Mouse (Mus musculus) limb, embryonic 14.5 days (tissue): ENCODE results near the gene Creb3l2. TPM values are rescaled to one million over a fixed set of nuclear protein-coding genes. Genes with fewer than 3 reads are reported as not detected.
A peak's percentile ranks its signal among the peaks of the same experiment; 100 is the strongest.

Experiments used
- ATAC-seq: fragments of 200-750 bp; cut with Nextera tagmentation; 2 replicates; pipeline ENCODE4 v1.8.0; 2017; ENCODE audit warnings: low read depth, moderate number of reproducible peaks, moderate TSS enrichment; ENCODE audit not compliant: low FRiP score
- DNase-seq: peaks from one replicate; pipeline ENCODE4 v3.0.0-alpha.2; 2015; ENCODE audit warnings: low spot score
- H3K27ac ChIP-seq: fragments of 300-500 bp; sonication (generic); replicated peaks from 2 replicates; pipeline ENCODE4 v1.5.1; 2014; ENCODE audit warnings: low read depth, mild to moderate bottlenecking, low read length, moderate library complexity, mixed read lengths
- H3K27me3 ChIP-seq: fragments of 300-500 bp; sonication (generic); 2 replicates; pipeline ENCODE4 v1.6.1; 2014; ENCODE audit warnings: low read length, mixed read lengths; ENCODE audit not compliant: control insufficient read depth, insufficient read depth
- H3K36me3 ChIP-seq: fragments of 300-500 bp; sonication (generic); 2 replicates; pipeline ENCODE4 v1.6.1; 2014; ENCODE audit warnings: mild to moderate bottlenecking, low read length, moderate library complexity, mixed read lengths; ENCODE audit not compliant: control insufficient read depth, insufficient read depth
- H3K4me1 ChIP-seq: fragments of 300-500 bp; sonication (generic); 2 replicates; pipeline ENCODE4 v1.6.1; 2014; ENCODE audit warnings: antibody characterized with exemption, low read length, mixed read lengths; ENCODE audit not compliant: control insufficient read depth, insufficient read depth
- H3K4me2 ChIP-seq: fragments of 300-500 bp; sonication (generic); replicated peaks from 2 replicates; pipeline ENCODE4 v1.6.1; 2014; ENCODE audit warnings: low read depth, mild to moderate bottlenecking, low read length, moderate library complexity; ENCODE audit not compliant: severe bottlenecking
- H3K4me3 ChIP-seq: fragments of 300-500 bp; sonication (generic); replicated peaks from 2 replicates; pipeline ENCODE4 v1.5.1; 2014; ENCODE audit warnings: low read length
- H3K9ac ChIP-seq: fragments of 300-500 bp; sonication (generic); 2 replicates; pipeline ENCODE4 v1.6.1; 2014; ENCODE audit warnings: mild to moderate bottlenecking, low read depth, low read length, moderate library complexity; ENCODE audit not compliant: severe bottlenecking
- H3K9me3 ChIP-seq: fragments of 300-500 bp; sonication (generic); 2 replicates; pipeline ENCODE4 v1.6.1; 2016; ENCODE audit warnings: low read length; ENCODE audit not compliant: control insufficient read depth
- POLR2A ChIP-seq: fragments of 200-500 bp; IDR thresholded peaks from 2 replicates; pipeline ENCODE4 v1.8.0; 2012; ENCODE audit warnings: inconsistent platforms, mild to moderate bottlenecking, moderate library complexity, borderline replicate concordance; ENCODE audit not compliant: insufficient read depth, insufficient read length; ENCODE audit errors: extremely low read depth
- WGBS: fragments of 180-500 bp; shearing (Covaris S2); extraction: QIAGEN DNeasy Blood & Tissue Kit; methylation state at CpG from one replicate; pipeline ENCODE4 v1.1.7; 2014; 5-methylcytosine and 5-hydroxymethylcytosine counted together
- polyA plus RNA-seq, 2 experiments: library from polyadenylated mRNA; depleted of rRNA in 1 of 2; stranded (reverse) in 1 of 2; unstranded in 1 of 2; fragments of >200 nt; fragmentation: Nextera tagmentation in 1 of 2; extraction: Ambion mirVana in 1 of 2; gene quantifications; 2 replicates each; pipeline versions ENCODE4 v1.2.1 to v1.2.3; 2012 to 2014

Gene Creb3l2
- polyA plus RNA-seq, 2 experiments = 44.4 to 51.7 TPM

GRCm38 (mm10) chr6:37329376-37329775, 112.6 kb downstream of the Creb3l2 start:
- DNase-seq (no peak), ATAC-seq (no peak)
- 56% methylated on average over 3 of the region's 3 CpGs for WGBS
- no peak overlapping the region for H3K9ac ChIP-seq
- peaks cover 43% of the 10 kb centered on the region for H3K36me3 ChIP-seq
- no peak overlapping the region for H3K27ac ChIP-seq
- no peaks in the 10 kb centered on the region for H3K9me3 ChIP-seq
- TF ChIP-seq POLR2A = no peak
- H3K4me1 ChIP-seq = peaks cover 50% of the 10 kb centered on the region
- no peak overlapping the region for H3K4me2 ChIP-seq
- H3K4me3 ChIP-seq = no peak overlapping the region
- H3K27me3 ChIP-seq = no peaks in the 10 kb centered on the region

GRCm38 (mm10) chr6:37328671-37329070, 113.3 kb downstream of the Creb3l2 start:
- no peaks in the 10 kb centered on the region for H3K27me3 ChIP-seq
- H3K9ac ChIP-seq = no peak overlapping the region
- H3K36me3 ChIP-seq = peaks cover 36% of the 10 kb centered on the region
- ATAC-seq (no peak), DNase-seq (no peak)
- peaks cover 50% of the 10 kb centered on the region for H3K4me1 ChIP-seq
- TF ChIP-seq POLR2A = no peak
- no peaks in the 10 kb centered on the region for H3K9me3 ChIP-seq
- H3K27ac ChIP-seq = peak overlapping the region; percentile 11; the same call in 1 of the 2 replicates
- 22% methylated on average over 7 of the region's 7 CpGs for WGBS
- no peak overlapping the region for H3K4me3 ChIP-seq
- H3K4me2 ChIP-seq = no peak overlapping the region

- no peaks in the 10 kb centered on the region for H3K27me3 ChIP-seq
- WGBS = 72% methylated on average over 6 of the region's 6 CpGs
- H3K9ac ChIP-seq = 0 out of 2 replicates have a peak overlapping the region, but pooled peaks have one; percentile 4
- ATAC-seq (no peak), DNase-seq (no peak)
- H3K36me3 ChIP-seq = peaks cover 25% of the 10 kb centered on the region
- no peak overlapping the region for H3K4me2 ChIP-seq
- TF ChIP-seq POLR2A = no peak
- no peaks in the 10 kb centered on the region for H3K9me3 ChIP-seq
- peak overlapping the region; percentile 52; the same call in 1 of the 2 replicates for H3K27ac ChIP-seq
- H3K4me3 ChIP-seq = no peak overlapping the region
- peaks cover 44% of the 10 kb centered on the region for H3K4me1 ChIP-seq
These were observed 114.4 kb downstream of the Creb3l2 start for GRCm38 (mm10) chr6:37327519-37327918.

- peak; percentile 69 for DNase-seq
- H3K4me1 ChIP-seq = peaks cover 44% of the 10 kb centered on the region
These were observed 115.4 kb downstream of the Creb3l2 start for GRCm38 (mm10) chr6:37326603-37326955.

GRCm38 (mm10) chr6:37325906-37326602, 115.9 kb downstream of the Creb3l2 start:
- no peak overlapping the region for H3K4me2 ChIP-seq
- ATAC-seq (no peak), DNase-seq (no peak)
- H3K27me3 ChIP-seq = no peaks in the 10 kb centered on the region
- no peaks in the 10 kb centered on the region for H3K9me3 ChIP-seq
- H3K4me3 ChIP-seq = no peak overlapping the region
- no peak overlapping the region for H3K9ac ChIP-seq
- WGBS = 79% methylated on average over 9 of the region's 9 CpGs
- no peak for TF ChIP-seq POLR2A
- H3K27ac ChIP-seq = peak overlapping the region; percentile 70
- peaks cover 11% of the 10 kb centered on the region for H3K36me3 ChIP-seq
- H3K4me1 ChIP-seq = peaks cover 42% of the 10 kb centered on the region

More at GRCm38 (mm10) chr6:37326603-37326955, 115.4 kb downstream of the Creb3l2 start:
- Histone ChIP-seq H3K9ac (no peak overlapping the region), H3K36me3 (peaks cover 16% of the 10 kb centered on the region), H3K4me2 (no peak overlapping the region), H3K4me3 (no peak overlapping the region), H3K27ac (peak overlapping the region; percentile 70), H3K27me3 (no peaks in the 10 kb centered on the region), H3K9me3 (no peaks in the 10 kb centered on the region)
- ATAC-seq = peak; percentile 60
- WGBS = 24% methylated on average over 8 of the region's 8 CpGs
- TF ChIP-seq POLR2A = no peak

- H3K9ac ChIP-seq = no peak overlapping the region
- no peak overlapping the region for H3K4me3 ChIP-seq
- peaks cover 6% of the 10 kb centered on the region; the same call in 1 of the 2 replicates for H3K36me3 ChIP-seq
- peaks cover 34% of the 10 kb centered on the region for H3K4me1 ChIP-seq
- DNase-seq = no peak
- ATAC-seq = no peak
- no peaks in the 10 kb centered on the region for H3K27me3 ChIP-seq
- H3K27ac ChIP-seq = no peak overlapping the region
- no peak for TF ChIP-seq POLR2A
- 61% methylated on average over 3 of the region's 3 CpGs for WGBS
- no peak overlapping the region for H3K4me2 ChIP-seq
- no peaks in the 10 kb centered on the region for H3K9me3 ChIP-seq
These were observed 116.9 kb downstream of the Creb3l2 start for GRCm38 (mm10) chr6:37325076-37325475.
